Mouse (Mus musculus) brain, adult 10 weeks (tissue): ENCODE measurements around the gene Rasl10a. TPM values are rescaled to one million over a fixed set of nuclear protein-coding genes. Genes with fewer than 3 reads are reported as not detected.

Experiments
- polyA plus RNA-seq: library from polyadenylated mRNA; stranded (reverse); fragments of 350-450 nt; fragmentation: Illumina TruSeq; extraction: RNeasy Lipid Tissue Mini Kit (QIAGEN cat#74804); gene quantifications from one replicate; pipeline ENCODE4 v1.2.3, GENCODE M21; 2015; ENCODE audit warnings: low read depth, low replicate concordance

Rasl10a gene
- 54.3 TPM for polyA plus RNA-seq

DNA sequence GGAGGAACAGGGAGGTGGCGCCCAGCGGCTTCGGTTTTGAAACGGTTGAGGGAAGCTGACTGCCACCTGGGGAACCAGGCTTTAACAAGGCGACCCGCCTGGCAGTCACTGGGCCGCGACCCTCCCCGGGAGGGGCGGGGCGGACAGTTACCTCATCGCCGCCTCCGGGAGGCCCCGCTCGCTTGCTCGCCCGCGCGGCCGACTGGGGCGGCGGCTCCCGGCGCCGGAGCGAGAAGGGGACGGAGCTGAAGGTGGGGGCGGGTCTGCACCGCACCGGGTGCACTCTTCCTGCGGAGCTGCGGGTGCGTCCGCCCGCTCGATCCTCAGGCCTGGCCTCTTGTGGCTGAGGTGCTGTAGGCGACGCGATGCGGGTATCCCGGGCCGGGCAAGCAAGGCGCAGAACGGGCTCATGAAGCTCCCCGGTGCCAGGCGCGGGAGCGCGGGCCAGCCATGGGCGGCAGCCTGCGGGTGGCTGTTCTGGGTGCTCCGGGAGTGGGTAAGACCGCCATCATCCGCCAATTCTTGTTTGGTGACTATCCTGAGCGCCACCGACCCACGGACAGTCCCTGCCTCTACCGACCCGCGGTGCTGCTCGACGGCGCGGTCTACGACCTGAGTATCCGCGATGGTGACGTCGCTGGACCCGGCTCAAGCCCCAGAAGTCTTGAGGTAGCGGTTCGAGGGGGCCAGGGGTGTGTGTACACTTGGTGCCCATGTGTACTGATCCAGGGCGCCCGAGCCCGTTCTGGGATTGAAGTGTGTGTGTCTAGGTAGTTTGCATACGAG lies at the start of gene Rasl10a:
TSS of gene Rasl10a (plus strand) at position 273 of the 786 bp plus-strand sequence.

DNA sequence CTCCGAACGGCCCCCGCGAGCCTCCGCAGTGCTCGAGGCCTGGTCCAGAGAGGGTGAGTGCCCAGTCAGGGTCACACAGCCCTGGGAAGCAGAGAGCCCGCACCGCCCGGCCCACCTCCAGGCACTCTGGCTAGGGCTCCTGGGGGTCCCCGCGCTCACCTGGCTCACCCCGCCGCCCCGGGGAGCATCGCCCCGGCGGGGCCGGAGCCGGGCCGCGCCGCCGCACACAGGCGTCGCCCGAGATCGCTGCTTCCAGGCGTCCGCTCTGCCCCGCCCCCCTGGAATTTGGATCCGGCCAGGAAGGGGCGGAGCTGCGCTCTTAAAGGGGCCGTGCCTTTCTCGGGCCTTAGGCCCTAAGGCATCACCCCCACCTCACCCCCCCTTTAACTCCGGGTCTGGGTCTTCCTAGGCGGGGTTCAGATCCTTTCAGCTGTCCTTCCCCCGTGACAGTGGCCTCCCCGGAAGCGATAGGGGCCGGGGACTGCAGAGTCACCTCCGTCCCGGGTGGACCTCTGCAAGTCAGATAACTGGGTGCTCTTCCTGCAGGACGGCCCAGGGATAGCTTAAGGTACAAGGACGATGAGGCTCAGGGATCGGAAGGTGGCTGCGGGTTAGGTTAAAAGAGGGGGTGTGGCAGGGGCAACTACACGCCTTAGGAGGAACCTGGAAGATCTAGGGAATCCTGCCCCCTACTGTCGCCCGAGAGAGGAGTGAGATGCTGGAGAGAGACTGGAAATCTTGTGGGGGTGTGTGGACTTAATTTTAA lies 7.3 kb downstream of the Rasl10a start, which contains the start of gene Gas2l1:
TSS of gene Gas2l1 (minus strand) at position 272 of the 766 bp plus-strand sequence.

DNA sequence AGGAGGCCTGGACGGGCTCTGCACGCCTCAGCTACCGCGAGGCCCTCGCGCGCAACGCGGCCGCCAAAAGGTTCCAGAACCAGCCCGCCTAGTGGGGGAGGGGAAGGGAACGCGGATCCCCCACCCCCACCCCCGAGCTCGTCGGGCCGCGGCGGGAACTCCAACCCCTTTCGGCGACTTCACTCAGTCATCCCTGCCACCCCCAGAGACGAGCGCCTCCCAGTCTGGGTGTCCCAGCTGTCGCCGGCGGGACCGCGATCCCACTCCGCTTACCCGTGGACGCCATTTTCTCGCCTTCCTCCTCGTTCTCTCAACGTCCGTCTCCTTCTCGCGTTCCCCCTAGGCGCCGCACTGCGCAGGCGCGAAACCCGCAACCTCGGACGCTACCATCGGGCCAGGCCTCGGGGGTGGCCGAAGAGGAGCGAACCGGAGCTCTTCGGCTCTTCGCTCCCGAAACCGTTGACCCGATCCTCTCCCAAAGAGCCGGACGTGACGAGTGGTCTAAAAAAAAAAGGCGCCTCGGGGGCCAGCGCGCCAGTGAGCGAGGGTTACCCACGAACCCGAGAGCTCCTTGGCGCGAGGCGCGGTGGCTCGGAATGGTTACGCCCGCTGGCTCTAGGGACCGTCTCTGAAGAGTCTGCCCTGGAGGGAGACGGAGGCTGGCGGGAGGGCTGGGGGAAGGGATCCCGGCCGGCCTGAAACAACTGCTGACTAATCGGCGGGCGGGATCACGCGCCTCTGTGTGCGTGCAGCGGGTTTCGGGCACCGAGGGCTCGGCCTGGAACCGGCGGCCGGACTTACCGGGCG lies 41.0 kb downstream of the Rasl10a start, which contains the start of the genes Rhbdd3 and Ewsr1:
TSS of gene Rhbdd3 (plus strand) at position 191 of the 807 bp plus-strand sequence.
TSS of gene Ewsr1 (minus strand) at position 531 of the 807 bp plus-strand sequence.

Other genes starting within 250 kb of the Rasl10a start
- 61.5 TPM for gene Nf2, start 208.6 kb upstream of the Rasl10a start, polyA plus RNA-seq
- gene Nipsnap1, start 184.2 kb upstream of the Rasl10a start, polyA plus RNA-seq, result 110 TPM
- 37.5 TPM for gene Thoc5, start 162.8 kb upstream of the Rasl10a start, polyA plus RNA-seq
- gene Nefh, start 110.1 kb upstream of the Rasl10a start, polyA plus RNA-seq, result 62.0 TPM
- gene Ap1b1, start 71.3 kb upstream of the Rasl10a start, polyA plus RNA-seq, result 110 TPM
- gene Gas2l1, start 7.2 kb downstream of the Rasl10a start, polyA plus RNA-seq, result 61.8 TPM
- 21.1 TPM for gene Rhbdd3, start 40.8 kb downstream of the Rasl10a start, polyA plus RNA-seq
- 299 TPM for gene Ewsr1, start 41.1 kb downstream of the Rasl10a start, polyA plus RNA-seq
- 5.5 TPM for gene Emid1, start 94.1 kb downstream of the Rasl10a start, polyA plus RNA-seq
- gene Kremen1, start 203.4 kb downstream of the Rasl10a start, polyA plus RNA-seq, result 10.8 TPM